Mouse (Mus musculus): ENCODE data around the gene Bsg. TPM values are rescaled to one million over a fixed set of nuclear protein-coding genes. Genes with fewer than 3 reads are reported as not detected.

Bsg gene
- polyA plus RNA-seq, 2 experiments, result 579 to 809 TPM

GRCm38 (mm10) chr10:79738259-79738658 lies 34.0 kb downstream of the Bsg start:
- Histone ChIP-seq H3K36me3 (replicated peaks; ENCODE audit: control insufficient read depth, insufficient read depth, low read depth) (peaks cover 14% of the 10 kb centered on the region), H3K27me3 (ENCODE audit: control insufficient read depth, insufficient read depth, low read length) (no peaks in the 10 kb centered on the region), H3K9me3 (ENCODE audit: control insufficient read depth, low read length) (no peaks in the 10 kb centered on the region), H3K9ac (replicated peaks) (no peak overlapping the region), H3K4me2 (ENCODE audit: low read depth) (no peak overlapping the region), H3K27ac (no peak overlapping the region), H3K4me1 (replicated peaks; ENCODE audit: control insufficient read depth in 2 of 2, insufficient read depth in 2 of 2, low read length in 1 of 2) (no peaks in the 10 kb centered on the region), H3K4me3 (ENCODE audit: insufficient read depth in 1 of 2, low read depth in 2 of 2, low read length in 2 of 2) (no peak overlapping the region)
- DNase-seq (ENCODE audit: low read depth in 3 of 3, low spot score in 3 of 3) (no peak), ATAC-seq (ENCODE audit: insufficient read depth) (no peak)
- TF ChIP-seq CTCF (IDR thresholded peaks at IDR 0.05; ENCODE audit: low read depth) (peak; percentile 87), EP300 (IDR thresholded peaks at IDR 0.05; ENCODE audit: low read depth) (no peak)
- WGBS (ENCODE audit: insufficient replicate concordance), result 87% methylated on average over 10 of the region's 10 CpGs

- Histone ChIP-seq H3K9ac (replicated peaks) (no peak overlapping the region), H3K27me3 (ENCODE audit: control insufficient read depth, insufficient read depth, low read length) (no peaks in the 10 kb centered on the region), H3K9me3 (ENCODE audit: control insufficient read depth, low read length) (no peaks in the 10 kb centered on the region), H3K4me2 (ENCODE audit: low read depth) (no peak overlapping the region), H3K4me3 (ENCODE audit: insufficient read depth in 1 of 2, low read depth in 2 of 2, low read length in 2 of 2) (no peak overlapping the region), H3K4me1 (replicated peaks; ENCODE audit: control insufficient read depth in 2 of 2, insufficient read depth in 2 of 2, low read length in 1 of 2) (no peaks in the 10 kb centered on the region), H3K36me3 (replicated peaks; ENCODE audit: control insufficient read depth, insufficient read depth, low read depth) (peaks cover 14% of the 10 kb centered on the region), H3K27ac (no peak overlapping the region)
- no peak for TF ChIP-seq CTCF (IDR thresholded peaks at IDR 0.05; ENCODE audit: low read depth)
- no peak for TF ChIP-seq EP300 (IDR thresholded peaks at IDR 0.05; ENCODE audit: low read depth)
- WGBS (ENCODE audit: insufficient replicate concordance), result 86% methylated on average over 28 of the region's 28 CpGs
- ATAC-seq (ENCODE audit: insufficient read depth) (no peak), DNase-seq (ENCODE audit: low read depth in 3 of 3, low spot score in 3 of 3) (no peak)
Measured at GRCm38 (mm10) chr10:79739234-79739633, 34.9 kb downstream of the Bsg start.

- Histone ChIP-seq H3K27ac (no peak overlapping the region), H3K4me3 (ENCODE audit: insufficient read depth in 1 of 2, low read depth in 2 of 2, low read length in 2 of 2) (no peak overlapping the region), H3K9ac (replicated peaks) (no peak overlapping the region), H3K4me1 (replicated peaks; ENCODE audit: control insufficient read depth in 2 of 2, insufficient read depth in 2 of 2, low read length in 1 of 2) (peaks cover 5% of the 10 kb centered on the region in 2 experiments; a peak in 3 of 4 replicates), H3K4me2 (ENCODE audit: low read depth) (no peak overlapping the region), H3K36me3 (replicated peaks; ENCODE audit: control insufficient read depth, insufficient read depth, low read depth) (peaks cover 14% of the 10 kb centered on the region), H3K27me3 (ENCODE audit: control insufficient read depth, insufficient read depth, low read length) (no peaks in the 10 kb centered on the region), H3K9me3 (ENCODE audit: control insufficient read depth, low read length) (no peaks in the 10 kb centered on the region)
- 77% methylated on average over 11 of the region's 11 CpGs for WGBS (ENCODE audit: insufficient replicate concordance)
- TF ChIP-seq CTCF (IDR thresholded peaks at IDR 0.05; ENCODE audit: low read depth) (peak; percentile 51), EP300 (IDR thresholded peaks at IDR 0.05; ENCODE audit: low read depth) (no peak)
- no peak for DNase-seq (ENCODE audit: low read depth in 3 of 3, low spot score in 3 of 3)
- no peak for ATAC-seq (ENCODE audit: insufficient read depth)
Measured at GRCm38 (mm10) chr10:79740863-79741262, 36.6 kb downstream of the Bsg start.

GRCm38 (mm10) chr10:79743161-79743560 lies 38.9 kb downstream of the Bsg start:
- 80% methylated on average over 11 of the region's 11 CpGs for WGBS (ENCODE audit: insufficient replicate concordance)

GRCm38 (mm10) chr10:79743650-79744365 lies 39.5 kb downstream of the Bsg start:
- Histone ChIP-seq H3K4me3 (ENCODE audit: insufficient read depth in 1 of 2, low read depth in 2 of 2, low read length in 2 of 2) (no peak overlapping the region), H3K27ac (no peak overlapping the region), H3K27me3 (ENCODE audit: control insufficient read depth, insufficient read depth, low read length) (no peaks in the 10 kb centered on the region), H3K36me3 (replicated peaks; ENCODE audit: control insufficient read depth, insufficient read depth, low read depth) (peaks cover 14% of the 10 kb centered on the region), H3K4me2 (ENCODE audit: low read depth) (no peak overlapping the region), H3K9me3 (ENCODE audit: control insufficient read depth, low read length) (no peaks in the 10 kb centered on the region), H3K9ac (replicated peaks) (no peak overlapping the region), H3K4me1 (replicated peaks; ENCODE audit: control insufficient read depth in 2 of 2, insufficient read depth in 2 of 2, low read length in 1 of 2) (peaks cover 11 to 12% of the 10 kb centered on the region in 2 experiments)
- WGBS (ENCODE audit: insufficient replicate concordance), result 86% methylated on average over 15 of the region's 15 CpGs
- DNase-seq (ENCODE audit: low read depth in 3 of 3, low spot score in 3 of 3) (no peak), ATAC-seq (ENCODE audit: insufficient read depth) (no peak)
- TF ChIP-seq EP300 (IDR thresholded peaks at IDR 0.05; ENCODE audit: low read depth) (no peak), CTCF (IDR thresholded peaks at IDR 0.05; ENCODE audit: low read depth) (no peak)

More at GRCm38 (mm10) chr10:79743161-79743560, 38.9 kb downstream of the Bsg start:
- no peak for TF ChIP-seq EP300 (IDR thresholded peaks at IDR 0.05; ENCODE audit: low read depth)
- TF ChIP-seq CTCF (IDR thresholded peaks at IDR 0.05; ENCODE audit: low read depth), result no peak
- Histone ChIP-seq H3K4me3 (ENCODE audit: insufficient read depth in 1 of 2, low read depth in 2 of 2, low read length in 2 of 2) (no peak overlapping the region), H3K9ac (replicated peaks) (no peak overlapping the region), H3K36me3 (replicated peaks; ENCODE audit: control insufficient read depth, insufficient read depth, low read depth) (peaks cover 14% of the 10 kb centered on the region), H3K27me3 (ENCODE audit: control insufficient read depth, insufficient read depth, low read length) (no peaks in the 10 kb centered on the region), H3K4me1 (replicated peaks; ENCODE audit: control insufficient read depth in 2 of 2, insufficient read depth in 2 of 2, low read length in 1 of 2) (peaks cover 11 to 12% of the 10 kb centered on the region in 2 experiments), H3K27ac (no peak overlapping the region), H3K4me2 (ENCODE audit: low read depth) (no peak overlapping the region), H3K9me3 (ENCODE audit: control insufficient read depth, low read length) (no peaks in the 10 kb centered on the region)
- no peak for DNase-seq (ENCODE audit: low read depth in 3 of 3, low spot score in 3 of 3)
- no peak for ATAC-seq (ENCODE audit: insufficient read depth)
